Mouse (Mus musculus) frontal cortex, postnatal 14 days (tissue): ENCODE results near the gene Il6ra.

ENCODE experiments used
- DNase-seq, 2 experiments: peaks; one replicate each; pipeline ENCODE4 v3.0.0; 2022; ENCODE audit warnings: low spot score in 2 of 2

Gene Il6ra

GRCm38 (mm10) chr3:89853752-89854151 lies 59.2 kb downstream of the Il6ra start:
- DNase-seq: no peak

- no peak for DNase-seq
Observed at GRCm38 (mm10) chr3:89848083-89848482, 64.9 kb downstream of the Il6ra start.

- no peak for DNase-seq
Observed at GRCm38 (mm10) chr3:89847596-89847995, 65.4 kb downstream of the Il6ra start.

GRCm38 (mm10) chr3:89847126-89847525 lies 65.9 kb downstream of the Il6ra start:
- no peak for DNase-seq

GRCm38 (mm10) chr3:89845814-89846213 lies 67.2 kb downstream of the Il6ra start:
- DNase-seq: no peak

GRCm38 (mm10) chr3:89843148-89843547 lies 69.8 kb downstream of the Il6ra start:
- DNase-seq: no peak

GRCm38 (mm10) chr3:89842258-89842657 lies 70.7 kb downstream of the Il6ra start:
- no peak for DNase-seq

GRCm38 (mm10) chr3:89835362-89835761 lies 77.6 kb downstream of the Il6ra start:
- no peak for DNase-seq

GRCm38 (mm10) chr3:89830815-89831591 lies 82.0 kb downstream of the Il6ra start, which contains the start of gene She:
Gene She, plus strand, starts transcription at chr3:89831370.
- DNase-seq: no peak

GRCm38 (mm10) chr3:89826295-89826694 lies 86.7 kb downstream of the Il6ra start:
- no peak for DNase-seq

GRCm38 (mm10) chr3:89823594-89823993 lies 89.4 kb downstream of the Il6ra start:
- DNase-seq: no peak

GRCm38 (mm10) chr3:89821548-89822480 lies 91.2 kb downstream of the Il6ra start:
- no peak for DNase-seq

GRCm38 (mm10) chr3:89821096-89821513 lies 91.9 kb downstream of the Il6ra start:
- DNase-seq: no peak

- no peak for DNase-seq
Observed at GRCm38 (mm10) chr3:89820311-89821095, 92.5 kb downstream of the Il6ra start.

- DNase-seq: no peak
Observed at GRCm38 (mm10) chr3:89819897-89820296, 93.1 kb downstream of the Il6ra start.

- DNase-seq: no peak
Observed at GRCm38 (mm10) chr3:89818605-89819004, 94.4 kb downstream of the Il6ra start.

GRCm38 (mm10) chr3:89817056-89817455 lies 95.9 kb downstream of the Il6ra start:
- no peak for DNase-seq
